23 mouse cellular contexts compared by ENCODE assay signal in the genomic region with DNA sequence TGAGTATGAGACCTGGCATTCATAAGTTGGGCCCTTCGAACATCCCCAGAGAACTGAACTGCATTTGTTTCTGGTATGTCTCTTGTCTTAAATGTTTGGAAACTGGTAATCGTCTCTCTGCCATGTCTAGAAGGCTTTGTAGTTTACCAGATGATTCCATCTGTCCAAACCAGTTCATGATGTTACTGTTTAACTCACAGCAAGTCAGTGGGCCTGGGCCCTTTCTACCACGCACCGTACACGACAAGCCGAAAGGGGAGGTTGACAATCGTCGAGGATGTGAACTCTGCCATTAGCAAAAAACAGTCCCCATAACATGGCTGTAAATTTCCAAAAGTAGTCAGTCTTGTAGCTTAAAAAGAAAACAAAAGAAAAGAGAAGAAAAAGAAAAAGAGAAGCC. TPM values are rescaled to one million over a fixed set of nuclear protein-coding genes. Genes with fewer than 3 reads are reported as not detected.
DNase-seq lines count a peak whose midpoint lies in the region; ATAC-seq lines count a peak whose summit lies in the region.
"Had no signal": no experiment of that assay in that cellular context is flagged by ENCODE, and none has a peak within 500 bp of the region (broad histone marks: within the 10 kb centered on the region; RNA-seq: fewer than 3 reads in every experiment).

No protein-coding gene starts in this region.

- WGBS in embryonic facial prominence, embryonic 15.5 days, result 54% methylated on average over 8 of the region's 8 CpGs
- 64% methylated on average over 8 of the region's 8 CpGs for WGBS in limb, embryonic 13.5 days

- 0 out of 2 replicates have a peak overlapping the region, but pooled peaks have one; percentile 39 for H3K27ac ChIP-seq in embryonic facial prominence, embryonic 15.5 days (replicated peaks)
- no peak overlapping the region for H3K27ac ChIP-seq in limb, embryonic 13.5 days
- H3K27ac ChIP-seq: gastrocnemius, adult 2 months; hindbrain, embryonic 12.5 days; hindbrain, embryonic 15.5 days had no signal

- H3K4me1 ChIP-seq in embryonic facial prominence, embryonic 15.5 days, result peaks cover 60% of the 10 kb centered on the region
- H3K4me1 ChIP-seq in limb, embryonic 13.5 days, result peaks cover 82% of the 10 kb centered on the region

- peaks cover 53% of the 10 kb centered on the region for H3K27me3 ChIP-seq in embryonic facial prominence, embryonic 15.5 days
- peaks cover 81% of the 10 kb centered on the region for H3K27me3 ChIP-seq in limb, embryonic 13.5 days

- H3K4me3 ChIP-seq in embryonic facial prominence, embryonic 15.5 days (replicated peaks), result peak overlapping the region; percentile 16
- H3K4me3 ChIP-seq in limb, embryonic 13.5 days, result no peak overlapping the region
- H3K4me3 ChIP-seq: gastrocnemius, adult 2 months; hindbrain, embryonic 12.5 days; hindbrain, embryonic 15.5 days had no signal

- no peak for ATAC-seq in embryonic facial prominence, embryonic 15.5 days (ENCODE audit: insufficient number of reproducible peaks, low FRiP score, low TSS enrichment, low read depth)
- no peak for ATAC-seq in limb, embryonic 13.5 days (ENCODE audit: low FRiP score, low read depth)
- ATAC-seq: CD4-positive, CD25-positive, alpha-beta regulatory T cell, adult 4 months; forebrain, embryonic 14.5 days; forebrain, postnatal 0 days had no signal

- H3K9ac ChIP-seq in embryonic facial prominence, embryonic 15.5 days, result no peak overlapping the region
- H3K9ac ChIP-seq in limb, embryonic 13.5 days, result 0 out of 2 replicates have a peak overlapping the region, but pooled peaks have one; percentile 25
- H3K9ac ChIP-seq: forebrain, postnatal 0 days; hindbrain, embryonic 12.5 days; hindbrain, embryonic 15.5 days had no signal

- peak overlapping the region; percentile 45 for H3K4me2 ChIP-seq in embryonic facial prominence, embryonic 15.5 days (replicated peaks)
- peak overlapping the region; percentile 36 for H3K4me2 ChIP-seq in limb, embryonic 13.5 days (replicated peaks)
- H3K4me2 ChIP-seq: heart, embryonic 11.5 days; hindbrain, embryonic 12.5 days; hindbrain, embryonic 15.5 days had no signal

- DNase-seq in kidney, adult 18-20 months, result peak; percentile 29
- no peak for DNase-seq in kidney, postnatal 10 days
- peak; percentile 30 to 42 for DNase-seq in kidney, postnatal 36 days
- DNase-seq in kidney, postnatal 25 days, result no peak
- no peak for DNase-seq in cerebellum, adult 9-10 months
- DNase-seq: adrenal gland, adult 2 months; adrenal gland, postnatal 14 days; cerebellum, adult 11 months; cerebellum, adult 2 months; cerebellum, postnatal 10 days; cerebellum, postnatal 36 days; embryo, embryonic 11 days; forebrain, postnatal 0 days; gastrocnemius, adult 2 months; gastrocnemius, postnatal 14 days; heart, adult 11 months had no signal

- H3K9me3 ChIP-seq in embryonic facial prominence, embryonic 15.5 days (replicated peaks), result no peaks in the 10 kb centered on the region
- no peaks in the 10 kb centered on the region for H3K9me3 ChIP-seq in limb, embryonic 13.5 days
- H3K9me3 ChIP-seq: hindbrain, embryonic 12.5 days; hindbrain, embryonic 15.5 days had no signal

- no peaks in the 10 kb centered on the region for H3K36me3 ChIP-seq in embryonic facial prominence, embryonic 15.5 days
- H3K36me3 ChIP-seq in limb, embryonic 13.5 days, result no peaks in the 10 kb centered on the region
- H3K36me3 ChIP-seq: hindbrain, embryonic 12.5 days; hindbrain, embryonic 15.5 days had no signal

RNA-seq across cellular contexts. Expression of a gene that starts 4.3 kb away (rescaled TPM):
- 35.3 and 37.4 TPM in 2 replicates for polyA plus RNA-seq in embryonic facial prominence, embryonic 15.5 days (2015; fragmentation: Nextera tagmentation; extraction: Ambion mirVana)
- 10.9 and 12.5 TPM in 2 replicates for polyA plus RNA-seq in limb, embryonic 13.5 days (2015; fragmentation: Nextera tagmentation; extraction: Ambion mirVana)
- polyA plus RNA-seq: CD4-positive, CD25-positive, alpha-beta regulatory T cell, adult 4 months had no signal

Comparison
In these comparisons a context has a peak if more than half of its experiments do, and no peak if none do; other contexts are left out.
1. DNase-seq: peak in kidney, adult 18-20 months (single experiment) and kidney, postnatal 36 days (2 of 2); none in kidney, postnatal 10 days (single experiment), kidney, postnatal 25 days (0 of 2) and cerebellum, adult 9-10 months (single experiment).